Mouse (Mus musculus): ENCODE data around the gene 1700012P22Rik. TPM values are rescaled to one million over a fixed set of nuclear protein-coding genes. Genes with fewer than 3 reads are reported as not detected.

1700012P22Rik gene
- polyA plus RNA-seq, 1 experiment from 2014 or later = not detected

- no peak overlapping the region for H3K9ac ChIP-seq
- H3K36me3 ChIP-seq = no peaks in the 10 kb centered on the region
- H3K27ac ChIP-seq (ENCODE audit: poor library complexity, severe bottlenecking) = no peak overlapping the region
- H3K4me2 ChIP-seq = no peak overlapping the region
- H3K27me3 ChIP-seq (replicated peaks) = no peaks in the 10 kb centered on the region
- ATAC-seq (ENCODE audit: insufficient number of reproducible peaks, low FRiP score) = no peak
- no peaks in the 10 kb centered on the region for H3K4me1 ChIP-seq (replicated peaks)
- H3K9me3 ChIP-seq (replicated peaks) = no peaks in the 10 kb centered on the region
- H3K4me3 ChIP-seq = no peak overlapping the region
Measured at GRCm38 (mm10) chr4:144420644-144421043, 17.9 kb downstream of the 1700012P22Rik start.

- Histone ChIP-seq H3K4me1 (replicated peaks) (peaks cover 6% of the 10 kb centered on the region; the same call in 1 of the 2 replicates), H3K4me2 (no peak within 1 kb of the TSS), H3K27ac (ENCODE audit: poor library complexity, severe bottlenecking) (no peak within 1 kb of the TSS), H3K27me3 (replicated peaks) (no peaks in the 10 kb centered on the region), H3K36me3 (no peaks in the 10 kb centered on the region), H3K9ac (no peak within 1 kb of the TSS), H3K4me3 (no peak within 1 kb of the TSS), H3K9me3 (replicated peaks) (no peaks in the 10 kb centered on the region)
- 60% methylated on average over 9 of the region's 9 CpGs for WGBS
- ATAC-seq (ENCODE audit: insufficient number of reproducible peaks, low FRiP score) = no peak
Measured at GRCm38 (mm10) chr4:144408290-144408689, 30.3 kb downstream of the 1700012P22Rik start, which contains the start of gene Pramef12. Gene Pramef12, minus strand, starts transcription at chr4:144408464.

DNA sequence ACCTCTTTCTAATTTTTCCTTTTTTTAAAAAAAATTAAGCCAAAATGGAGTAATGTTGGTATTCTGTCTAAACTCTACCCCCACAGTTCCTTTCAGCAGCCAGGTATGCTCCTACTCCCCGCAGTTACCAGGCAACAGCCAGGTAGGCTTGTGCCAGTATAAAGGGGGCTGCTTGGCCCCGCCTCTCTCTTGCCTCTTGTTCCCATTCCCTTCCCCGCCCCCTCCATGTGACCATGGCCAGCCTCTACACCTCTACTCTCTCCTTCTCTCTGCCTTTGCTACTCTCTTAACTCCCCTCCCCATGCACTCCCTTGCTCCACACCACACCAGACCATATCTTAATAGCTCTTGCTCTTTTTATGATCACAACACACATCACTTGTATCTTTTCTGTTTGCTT lies 32.3 kb downstream of the 1700012P22Rik start:
- no peak for ATAC-seq (ENCODE audit: insufficient number of reproducible peaks, low FRiP score)
- H3K27me3 ChIP-seq (replicated peaks) = no peaks in the 10 kb centered on the region
- 62% methylated on average over 3 of the region's 3 CpGs for WGBS
- H3K9ac ChIP-seq = no peak overlapping the region
- H3K27ac ChIP-seq (ENCODE audit: poor library complexity, severe bottlenecking) = no peak overlapping the region
- no peak overlapping the region for H3K4me3 ChIP-seq
- no peaks in the 10 kb centered on the region for H3K9me3 ChIP-seq (replicated peaks)
- no peak overlapping the region for H3K4me2 ChIP-seq
- H3K4me1 ChIP-seq (replicated peaks) = peaks cover 8% of the 10 kb centered on the region; the same call in 1 of the 2 replicates
- no peaks in the 10 kb centered on the region for H3K36me3 ChIP-seq

DNA sequence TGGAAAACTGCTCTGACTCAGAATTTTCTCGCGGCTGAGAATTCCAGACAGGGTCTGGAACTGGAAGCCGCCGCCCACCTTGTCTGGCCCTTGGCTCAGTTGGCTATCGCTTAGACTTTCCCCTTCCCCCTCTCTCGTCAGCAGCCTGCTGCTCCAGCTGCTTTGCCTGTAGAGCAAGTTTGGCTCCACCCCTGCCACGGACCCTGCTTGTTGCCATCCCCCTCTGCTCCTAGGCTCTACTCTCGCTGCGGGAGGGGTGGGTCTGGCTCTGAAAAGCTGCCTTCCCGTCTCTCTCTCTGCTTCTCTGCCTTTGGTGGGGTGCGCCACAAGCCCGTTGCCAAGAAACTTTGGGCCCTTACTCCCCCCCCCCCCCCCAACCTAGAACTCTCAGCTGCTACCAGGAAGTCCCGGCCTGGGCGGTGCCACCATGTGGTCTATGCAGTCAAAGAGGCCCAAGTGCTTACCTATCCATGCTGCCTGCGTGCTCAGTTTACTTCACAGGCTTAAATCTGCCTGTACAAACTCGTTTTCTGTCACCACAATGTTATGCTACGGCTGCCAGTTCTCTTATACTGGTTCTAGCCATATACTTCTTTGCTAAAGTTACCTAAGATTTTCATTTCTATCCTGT lies 34.0 kb downstream of the 1700012P22Rik start:
- Histone ChIP-seq H3K27ac (ENCODE audit: poor library complexity, severe bottlenecking) (peak overlapping the region; percentile 39), H3K9me3 (replicated peaks) (no peaks in the 10 kb centered on the region), H3K4me2 (peak overlapping the region; percentile 69), H3K27me3 (replicated peaks) (no peaks in the 10 kb centered on the region), H3K4me3 (peak overlapping the region; percentile 50), H3K9ac (peak overlapping the region; percentile 42; the same call in 1 of the 2 replicates), H3K4me1 (replicated peaks) (peaks cover 8% of the 10 kb centered on the region; the same call in 1 of the 2 replicates), H3K36me3 (no peaks in the 10 kb centered on the region)
- 8% methylated on average over 17 of the region's 17 CpGs for WGBS
- peak; percentile 83 for ATAC-seq (ENCODE audit: insufficient number of reproducible peaks, low FRiP score)

DNA sequence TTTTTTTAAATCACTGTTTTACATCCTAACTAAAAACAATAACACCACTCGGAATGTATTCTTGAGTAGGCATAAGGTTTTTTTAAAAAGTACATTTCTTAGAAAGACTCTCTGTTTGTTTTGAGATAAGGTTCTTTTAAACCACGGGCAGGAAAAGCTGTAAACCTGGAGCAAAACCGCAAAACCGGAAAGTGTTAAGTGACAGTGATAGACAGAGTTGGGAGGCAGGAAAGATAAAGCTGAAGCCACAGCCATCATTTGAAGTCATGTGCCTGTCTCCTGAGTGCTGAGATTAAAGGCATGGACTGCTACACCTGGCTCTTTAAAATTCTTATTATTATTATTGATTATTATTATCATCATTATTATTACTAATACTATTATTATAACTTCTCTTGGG lies 35.9 kb downstream of the 1700012P22Rik start:
- H3K4me2 ChIP-seq = no peak overlapping the region
- peaks cover 8% of the 10 kb centered on the region; the same call in 1 of the 2 replicates for H3K4me1 ChIP-seq (replicated peaks)
- no peaks in the 10 kb centered on the region for H3K9me3 ChIP-seq (replicated peaks)
- no peak for ATAC-seq (ENCODE audit: insufficient number of reproducible peaks, low FRiP score)
- no peak overlapping the region for H3K27ac ChIP-seq (ENCODE audit: poor library complexity, severe bottlenecking)
- H3K4me3 ChIP-seq = no peak overlapping the region
- H3K36me3 ChIP-seq = no peaks in the 10 kb centered on the region
- H3K27me3 ChIP-seq (replicated peaks) = no peaks in the 10 kb centered on the region
- H3K9ac ChIP-seq = no peak overlapping the region
- 15% methylated on average over 4 of the region's 4 CpGs for WGBS

DNA sequence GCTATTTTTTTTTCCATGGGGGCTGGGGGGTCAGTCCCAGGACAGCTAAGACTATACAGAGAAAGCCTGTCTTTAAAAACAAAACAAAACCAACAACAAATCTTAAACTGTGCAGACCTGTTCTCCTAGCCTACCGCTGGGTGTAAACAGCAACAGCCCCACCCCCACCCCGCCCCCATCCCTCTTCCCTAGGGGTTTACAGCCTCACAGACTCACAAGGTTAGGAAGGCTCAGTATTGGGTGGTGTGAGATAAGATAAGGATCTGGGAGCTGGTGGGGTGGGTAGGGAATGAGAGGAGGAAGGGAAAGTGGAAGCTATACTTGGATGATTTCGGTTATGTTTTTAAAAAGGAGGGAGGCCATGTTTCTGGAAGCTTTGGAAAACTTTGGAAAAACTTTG lies 42.3 kb downstream of the 1700012P22Rik start:
- Histone ChIP-seq H3K27me3 (replicated peaks) (no peaks in the 10 kb centered on the region), H3K9me3 (replicated peaks) (no peaks in the 10 kb centered on the region), H3K9ac (no peak overlapping the region), H3K4me2 (no peak overlapping the region), H3K4me1 (replicated peaks) (no peaks in the 10 kb centered on the region), H3K27ac (ENCODE audit: poor library complexity, severe bottlenecking) (no peak overlapping the region), H3K4me3 (no peak overlapping the region), H3K36me3 (no peaks in the 10 kb centered on the region)
- no peak for ATAC-seq (ENCODE audit: insufficient number of reproducible peaks, low FRiP score)
- 25% methylated on average over 3 of the region's 3 CpGs for WGBS

DNA sequence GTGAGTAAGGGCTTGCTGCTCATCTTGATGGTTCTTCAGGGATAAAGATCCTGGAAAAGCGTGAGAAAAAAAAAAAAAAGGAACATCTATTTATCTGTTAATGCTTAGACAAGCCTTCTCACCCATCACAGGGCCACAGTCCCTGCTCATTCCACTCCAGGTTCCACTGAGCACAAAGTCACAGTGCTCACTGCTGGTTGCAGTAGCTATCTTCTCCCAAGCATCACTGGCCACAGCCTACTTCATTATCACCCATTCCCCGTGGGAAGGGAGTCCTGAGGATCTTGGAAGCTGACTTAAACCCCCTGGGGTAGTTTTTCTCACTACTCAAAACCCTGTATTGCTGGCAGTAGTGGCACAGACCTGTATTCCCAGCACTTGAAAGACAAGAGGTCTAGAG lies 60.7 kb downstream of the 1700012P22Rik start, which contains the start of gene Pramef20:
Gene Pramef20, minus strand, starts transcription at position 23 of the 400 bp plus-strand sequence.
- Histone ChIP-seq H3K36me3 (no peaks in the 10 kb centered on the region), H3K9me3 (replicated peaks) (no peaks in the 10 kb centered on the region), H3K4me2 (no peak within 1 kb of the TSS), H3K4me3 (no peak within 1 kb of the TSS), H3K27ac (ENCODE audit: poor library complexity, severe bottlenecking) (no peak within 1 kb of the TSS), H3K4me1 (replicated peaks) (no peaks in the 10 kb centered on the region), H3K9ac (no peak within 1 kb of the TSS), H3K27me3 (replicated peaks) (no peaks in the 10 kb centered on the region)
- 47% methylated on average over 2 of the region's 2 CpGs for WGBS
- ATAC-seq (ENCODE audit: insufficient number of reproducible peaks, low FRiP score) = no peak

Other genes with a start within 250 kb of the 1700012P22Rik start
- not detected in 2 replicates for gene Oog2, start 248.1 kb downstream of the 1700012P22Rik start, polyA plus RNA-seq (2016; fragmentation: Nextera tagmentation; extraction: Ambion mirVana)
- not detected in 2 replicates for gene C87977, start 225.5 kb downstream of the 1700012P22Rik start, polyA plus RNA-seq (2016; fragmentation: Nextera tagmentation; extraction: Ambion mirVana)
- not detected in 2 replicates for gene Pramel5, start 158.3 kb downstream of the 1700012P22Rik start, polyA plus RNA-seq (2016; fragmentation: Nextera tagmentation; extraction: Ambion mirVana)
- gene Gm13128, start 108.5 kb downstream of the 1700012P22Rik start, polyA plus RNA-seq (2016; fragmentation: Nextera tagmentation; extraction: Ambion mirVana) = not detected in 2 replicates
- gene Gm13119, start 80.8 kb downstream of the 1700012P22Rik start, polyA plus RNA-seq (2016; fragmentation: Nextera tagmentation; extraction: Ambion mirVana) = not detected in 2 replicates
- gene Pramef20, start 60.8 kb downstream of the 1700012P22Rik start, polyA plus RNA-seq (2016; fragmentation: Nextera tagmentation; extraction: Ambion mirVana) = not detected in 2 replicates
- 0.06 and 0.12 TPM in 2 replicates for gene Pramef12, start 30.3 kb downstream of the 1700012P22Rik start, polyA plus RNA-seq (2016; fragmentation: Nextera tagmentation; extraction: Ambion mirVana)
- gene Gm9944, start 14.5 kb upstream of the 1700012P22Rik start, polyA plus RNA-seq (2016; fragmentation: Nextera tagmentation; extraction: Ambion mirVana) = not detected in 2 replicates
- gene Aadacl3, start 25.0 kb upstream of the 1700012P22Rik start, polyA plus RNA-seq (2016; fragmentation: Nextera tagmentation; extraction: Ambion mirVana) = not detected in 2 replicates
- gene 9430007A20Rik, start 81.0 kb upstream of the 1700012P22Rik start, polyA plus RNA-seq (2016; fragmentation: Nextera tagmentation; extraction: Ambion mirVana) = not detected in 2 replicates
- gene Gm13124, start 126.4 kb upstream of the 1700012P22Rik start, polyA plus RNA-seq (2016; fragmentation: Nextera tagmentation; extraction: Ambion mirVana) = not detected in 2 replicates
- not detected in 2 replicates for gene Aadacl4, start 174.9 kb upstream of the 1700012P22Rik start, polyA plus RNA-seq (2016; fragmentation: Nextera tagmentation; extraction: Ambion mirVana)
- gene Gm436, start 247.6 kb upstream of the 1700012P22Rik start, polyA plus RNA-seq (2016; fragmentation: Nextera tagmentation; extraction: Ambion mirVana) = not detected in 2 replicates

Data from heart, embryonic 12.5 days (tissue).